Mouse (Mus musculus) liver, adult 2 months (tissue): ENCODE measurements around the gene Dytn. TPM values are rescaled to one million over a fixed set of nuclear protein-coding genes. Genes with fewer than 3 reads are reported as not detected.

Experiments
- DNase-seq: peaks from one replicate; pipeline ENCODE4 v3.0.0-alpha.2; 2011; ENCODE audit warnings: low read depth, low spot score; ENCODE audit errors: extremely low read depth
- H3K27ac ChIP-seq: fragments of 200-500 bp; replicated peaks from 2 replicates; pipeline ENCODE4 v1.5.1; 2012; ENCODE audit warnings: low read depth, mild to moderate bottlenecking, control low read depth, inconsistent platforms, low read length; ENCODE audit not compliant: insufficient read depth
- H3K27me3 ChIP-seq: fragments of 200-500 bp; 2 replicates; pipeline ENCODE4 v1.6.1; 2012; ENCODE audit warnings: mild to moderate bottlenecking, moderate library complexity, low read length, inconsistent platforms; ENCODE audit not compliant: control insufficient read depth, insufficient read depth
- H3K36me3 ChIP-seq: fragments of 200-500 bp; 2 replicates; pipeline ENCODE4 v1.6.1; 2012; ENCODE audit warnings: low read length, inconsistent platforms; ENCODE audit not compliant: control insufficient read depth, insufficient read depth
- H3K4me1 ChIP-seq: fragments of 200-500 bp; 2 replicates; pipeline ENCODE4 v1.6.1; 2011; ENCODE audit warnings: low read length; ENCODE audit not compliant: control insufficient read depth, insufficient read depth
- H3K4me3 ChIP-seq: fragments of 200-500 bp; 2 replicates; pipeline ENCODE4 v1.5.1; 2011; ENCODE audit warnings: low read depth, mild to moderate bottlenecking, control low read depth, low read length, moderate library complexity; ENCODE audit not compliant: insufficient read depth
- H3K79me2 ChIP-seq: fragments of 200-500 bp; 2 replicates; pipeline ENCODE4 v1.6.1; 2012; ENCODE audit warnings: inconsistent platforms, mild to moderate bottlenecking, low read length, moderate library complexity; ENCODE audit not compliant: control insufficient read depth, insufficient read depth
- H3K9ac ChIP-seq: fragments of 200-500 bp; 2 replicates; pipeline ENCODE4 v1.6.1; 2012; ENCODE audit warnings: low read depth, mild to moderate bottlenecking, control low read depth, inconsistent platforms, low read length
- CTCF ChIP-seq: fragments of 200-500 bp; IDR thresholded peaks from 2 replicates; pipeline ENCODE4 v1.5.1; 2011; ENCODE audit warnings: low read depth, low read length, control low read depth
- POLR2A ChIP-seq: fragments of 200-500 bp; IDR thresholded peaks from 2 replicates; pipeline ENCODE4 v1.6.1; 2011; ENCODE audit warnings: low read length, control low read depth; ENCODE audit not compliant: insufficient read depth; ENCODE audit errors: extremely low read depth
- WGBS: fragments of 180-500 bp; shearing (Covaris S2); methylation state at CpG from one replicate; pipeline ENCODE4 v1.1.7; 2018; 5-methylcytosine and 5-hydroxymethylcytosine counted together
- polyA plus RNA-seq: library from polyadenylated mRNA; depleted of rRNA; stranded (reverse); fragments of >200 nt; gene quantifications from 2 replicates; pipeline ENCODE4 v1.2.3, GENCODE M21; 2012; rRNA removed
- total RNA-seq: library from RNA; depleted of rRNA; stranded (reverse); fragments of >200 nt; gene quantifications from 2 replicates; pipeline ENCODE4 v1.2.3, GENCODE M21; 2014; rRNA removed

Gene Dytn
- total and polyA plus RNA-seq, 2 experiments = not detected

DNA sequence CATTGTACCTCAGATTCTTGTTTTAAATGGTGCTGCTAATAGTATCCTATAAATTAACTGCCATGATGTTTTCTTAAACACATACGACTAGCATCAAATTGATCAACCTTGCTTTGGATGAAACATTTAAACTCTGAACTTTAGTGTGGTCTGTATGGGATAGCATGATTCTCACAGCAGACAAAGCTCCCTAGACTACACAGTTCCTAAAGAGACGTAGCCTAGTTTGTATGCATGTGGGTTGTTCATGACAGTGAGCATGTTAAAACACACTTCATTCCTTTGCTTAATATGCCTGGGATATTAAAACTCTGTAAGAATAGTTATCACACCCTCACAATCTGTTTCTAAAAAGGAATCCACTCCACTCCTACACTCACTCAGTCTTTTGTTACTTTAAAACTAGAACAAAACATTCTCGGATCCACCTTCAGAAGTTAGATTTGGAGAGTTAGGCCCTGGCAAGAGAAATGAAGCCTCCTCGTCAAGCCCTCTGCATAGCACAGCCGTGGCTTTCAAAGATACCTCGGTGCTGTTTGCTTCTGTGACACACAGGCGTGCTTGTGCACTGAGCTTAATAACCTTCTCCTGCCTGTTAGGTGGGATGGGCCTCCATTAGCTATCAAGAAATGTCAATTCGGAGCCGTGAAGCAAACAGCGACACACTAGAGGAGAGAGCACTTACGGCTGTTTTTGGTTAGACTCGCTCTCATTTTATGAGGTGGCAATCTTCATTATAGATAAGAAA, 112.7 kb downstream of the Dytn start:
- DNase-seq = no peak
- Histone ChIP-seq H3K4me1 (no peaks in the 10 kb centered on the region), H3K27me3 (no peaks in the 10 kb centered on the region), H3K4me3 (no peak overlapping the region), H3K36me3 (no peaks in the 10 kb centered on the region), H3K9ac (no peak overlapping the region), H3K27ac (no peak overlapping the region), H3K79me2 (no peaks in the 10 kb centered on the region)
- TF ChIP-seq POLR2A (no peak), CTCF (no peak)
- WGBS = 72% methylated on average over 12 of the region's 12 CpGs

DNA sequence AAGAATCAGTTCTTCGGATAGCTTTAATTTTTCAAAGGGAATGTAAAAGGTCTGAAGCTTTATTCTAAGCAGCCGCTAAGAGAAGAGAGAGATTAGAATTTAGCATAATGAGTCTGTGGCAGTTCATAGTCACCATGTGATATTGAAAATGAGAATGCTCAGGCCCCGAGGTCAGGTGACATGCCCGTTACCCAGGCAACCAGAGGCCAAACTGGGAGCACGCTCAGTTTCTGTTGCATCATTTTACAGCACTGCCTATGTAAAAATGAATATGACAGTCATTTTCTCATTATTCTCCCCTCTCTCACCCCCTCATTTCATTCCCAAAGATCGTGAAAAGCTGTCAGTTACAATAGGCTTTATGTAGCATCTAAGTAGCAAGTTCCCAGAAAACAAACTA, 113.3 kb downstream of the Dytn start:
- no peak for DNase-seq
- Histone ChIP-seq H3K27ac (no peak overlapping the region), H3K4me1 (no peaks in the 10 kb centered on the region), H3K79me2 (no peaks in the 10 kb centered on the region), H3K27me3 (no peaks in the 10 kb centered on the region), H3K4me3 (no peak overlapping the region), H3K9ac (no peak overlapping the region), H3K36me3 (no peaks in the 10 kb centered on the region)
- WGBS = 68% methylated on average over 6 of the region's 6 CpGs
- TF ChIP-seq CTCF (no peak), POLR2A (no peak)

Other genes with a start within 250 kb of the Dytn start
- 17.3 and 25.0 TPM in 2 replicates for gene Adam23, start 241.0 kb downstream of the Dytn start, total RNA-seq
- 2.0 and 2.8 TPM in 2 replicates for gene Adam23, start 241.0 kb downstream of the Dytn start, polyA plus RNA-seq
- not detected in 2 replicates for gene Gm39653, start 71.0 kb downstream of the Dytn start, total RNA-seq
- gene Gm39653, start 71.0 kb downstream of the Dytn start, polyA plus RNA-seq = not detected in 2 replicates
- gene Mdh1b, start 43.4 kb upstream of the Dytn start, total RNA-seq = 0.09 TPM in 1 of 2 replicates, not detected in the other
- not detected in 2 replicates for gene Mdh1b, start 43.4 kb upstream of the Dytn start, polyA plus RNA-seq
- gene Fastkd2, start 43.7 kb upstream of the Dytn start, total RNA-seq = 19.2 and 19.3 TPM in 2 replicates
- gene Fastkd2, start 43.7 kb upstream of the Dytn start, polyA plus RNA-seq = 2.3 and 3.1 TPM in 2 replicates
- not detected in 2 replicates for gene 4933402D24Rik, start 82.3 kb upstream of the Dytn start, total RNA-seq
- not detected in 2 replicates for gene 4933402D24Rik, start 82.3 kb upstream of the Dytn start, polyA plus RNA-seq